ENCODE assay signal across 15 mouse cellular contexts in the genomic region with DNA sequence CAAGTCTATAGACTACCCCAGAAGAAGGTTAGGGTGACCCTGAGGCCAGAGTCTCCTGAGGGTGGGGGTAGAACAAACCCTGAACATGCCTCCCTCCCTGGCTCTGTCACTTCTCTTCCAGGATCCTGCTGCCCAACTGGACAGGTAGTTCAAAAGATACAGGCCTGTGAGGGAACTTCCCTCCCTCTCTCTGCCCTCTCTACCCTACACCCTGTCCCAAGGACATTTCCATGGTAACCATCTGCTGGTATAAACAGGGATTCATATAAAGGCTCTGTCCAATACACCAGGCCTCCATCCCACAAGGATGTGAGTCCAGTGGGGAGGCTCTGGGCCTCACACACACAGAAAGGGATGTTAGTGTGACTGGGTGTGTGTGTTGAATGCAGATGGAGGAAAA. TPM values are rescaled to one million over a fixed set of nuclear protein-coding genes. Genes with fewer than 3 reads are reported as not detected.
DNase-seq lines count a peak whose midpoint lies in the region; ATAC-seq and TF ChIP-seq lines count a peak whose summit lies in the region.
"Had no signal": no experiment of that assay in that cellular context is flagged by ENCODE, and none has a peak within 500 bp of the region (broad histone marks: within the 10 kb centered on the region; RNA-seq: fewer than 3 reads in every experiment).

No protein-coding gene starts in this region.

- no peaks in the 10 kb centered on the region for H3K9me3 ChIP-seq in hindbrain, embryonic 12.5 days (replicated peaks)
- no peaks in the 10 kb centered on the region for H3K9me3 ChIP-seq in midbrain, embryonic 16.5 days (replicated peaks; ENCODE audit: control insufficient read depth, low read length, poor library complexity, severe bottlenecking)
- H3K9me3 ChIP-seq: limb, embryonic 12.5 days; lung, embryonic 15.5 days; megakaryocyte, embryonic 14.5 days had no signal

- no peak overlapping the region for H3K4me2 ChIP-seq in hindbrain, embryonic 12.5 days (replicated peaks)
- H3K4me2 ChIP-seq in midbrain, embryonic 16.5 days (ENCODE audit: low read length), result no peak overlapping the region
- H3K4me2 ChIP-seq: limb, embryonic 12.5 days; lung, embryonic 15.5 days had no signal

- no peak for TF ChIP-seq POLR2A in liver, adult 2 months (IDR thresholded peaks at IDR 0.05; ENCODE audit: extremely low read depth, insufficient read depth, low read length)

- H3K4me1 ChIP-seq in liver, adult 2 months (ENCODE audit: control insufficient read depth, insufficient read depth, low read length), result peaks cover 27% of the 10 kb centered on the region
- peaks cover 58% of the 10 kb centered on the region for H3K4me1 ChIP-seq in hindbrain, embryonic 12.5 days
- H3K4me1 ChIP-seq in midbrain, embryonic 16.5 days (ENCODE audit: control insufficient read depth, insufficient read depth, low read length), result peaks cover 36% of the 10 kb centered on the region

- no peaks in the 10 kb centered on the region for H3K36me3 ChIP-seq in liver, adult 2 months (ENCODE audit: control insufficient read depth, insufficient read depth, low read length)
- H3K36me3 ChIP-seq in hindbrain, embryonic 12.5 days, result no peaks in the 10 kb centered on the region
- H3K36me3 ChIP-seq in midbrain, embryonic 16.5 days (ENCODE audit: control insufficient read depth, insufficient read depth, low read length), result no peaks in the 10 kb centered on the region
- H3K36me3 ChIP-seq: limb, embryonic 12.5 days; lung, embryonic 15.5 days had no signal

- H3K27me3 ChIP-seq in liver, adult 2 months (ENCODE audit: control insufficient read depth, insufficient read depth, low read length), result 0 out of 2 replicates have a peak, but pooled peaks cover 6% of the 10 kb centered on the region
- H3K27me3 ChIP-seq in hindbrain, embryonic 12.5 days, result peaks cover 21% of the 10 kb centered on the region
- H3K27me3 ChIP-seq in midbrain, embryonic 16.5 days (ENCODE audit: control insufficient read depth, insufficient read depth, low read depth, low read length), result no peaks in the 10 kb centered on the region

- no peak for TF ChIP-seq CTCF in liver, adult 2 months (IDR thresholded peaks at IDR 0.05; ENCODE audit: low read depth, low read length)

- H3K79me2 ChIP-seq in liver, adult 2 months (ENCODE audit: control insufficient read depth, insufficient read depth, low read length), result no peaks in the 10 kb centered on the region

- peak; percentile 29 to 75 for DNase-seq in adrenal gland, adult (ENCODE audit: inconsistent age in 2 of 2, low spot score in 1 of 2)
- DNase-seq in adrenal gland, postnatal 4 days (ENCODE audit: low spot score in 2 of 2), result no peak
- DNase-seq in liver, adult 2 months (ENCODE audit: extremely low read depth, low read depth, low spot score), result peak; percentile 69
- no peak for DNase-seq in liver
- no peak for DNase-seq in cerebellum, adult 18-20 months
- DNase-seq: heart, adult 11 months; heart, postnatal 14 days; thymus, adult 18-20 months had no signal

- peak; percentile 24; the same call in 1 of the 2 replicates for ATAC-seq in hindbrain, embryonic 12.5 days (ENCODE audit: low FRiP score)
- ATAC-seq in midbrain, embryonic 16.5 days, result no peak
- ATAC-seq in erythroblast, adult 5-6 weeks (replicated peaks; ENCODE audit: low FRiP score, poor library complexity, severe bottlenecking), result no peak

- H3K9ac ChIP-seq in liver, adult 2 months (ENCODE audit: low read depth, low read length), result no peak overlapping the region; the same call in 1 of the 2 replicates
- 0 out of 2 replicates have a peak overlapping the region, but pooled peaks have one; percentile 13 for H3K9ac ChIP-seq in hindbrain, embryonic 12.5 days
- H3K9ac ChIP-seq in midbrain, embryonic 16.5 days (ENCODE audit: low read depth, low read length), result peak overlapping the region; percentile 42; the same call in 1 of the 2 replicates
- H3K9ac ChIP-seq: limb, embryonic 12.5 days; lung, embryonic 15.5 days had no signal

- no peak overlapping the region for H3K4me3 ChIP-seq in liver, adult 2 months (ENCODE audit: insufficient read depth, low read depth, low read length)
- H3K4me3 ChIP-seq in hindbrain, embryonic 12.5 days, result no peak overlapping the region
- H3K4me3 ChIP-seq in midbrain, embryonic 16.5 days (ENCODE audit: low read depth, low read length), result no peak overlapping the region
- H3K4me3 ChIP-seq: limb, embryonic 12.5 days; lung, embryonic 15.5 days; megakaryocyte, embryonic 14.5 days had no signal

- H3K27ac ChIP-seq in liver, adult 2 months (replicated peaks; ENCODE audit: insufficient read depth, low read depth, low read length), result no peak overlapping the region; the same call in 1 of the 2 replicates
- H3K27ac ChIP-seq in hindbrain, embryonic 12.5 days, result peak overlapping the region; percentile 36
- H3K27ac ChIP-seq in midbrain, embryonic 16.5 days (ENCODE audit: low read length), result peak overlapping the region; percentile 23
- H3K27ac ChIP-seq: limb, embryonic 12.5 days; lung, embryonic 15.5 days had no signal

RNA-seq across cellular contexts. Expression of gene Chrna4, which starts 1.0 kb away (rescaled TPM):
- 10 to 100 TPM; 11.1 to 13.6 TPM for total RNA-seq in adrenal gland, postnatal 4 days (2021)
- 0.54 and 1.6 TPM in 2 replicates for total RNA-seq in liver, adult 2 months (2014; rRNA removed)
- 2.2 and 7.6 TPM in 2 replicates for polyA plus RNA-seq in liver, adult 2 months (2012; rRNA removed)
- 44.6 and 47.0 TPM in 2 replicates for polyA plus RNA-seq in hindbrain, embryonic 12.5 days (2016; fragmentation: Nextera tagmentation; extraction: Ambion mirVana)
- polyA plus RNA-seq in midbrain, embryonic 16.5 days (2015; fragmentation: Nextera tagmentation; extraction: Ambion mirVana), result 46.9 and 48.3 TPM in 2 replicates
- not detected in 2 replicates for total RNA-seq in erythroblast, adult 5-6 weeks (2015; ENCODE audit: low replicate concordance)
- not detected in 2 replicates for total RNA-seq in erythroblast, adult 5-6 weeks (2017; ENCODE audit: low replicate concordance)
- total RNA-seq: common myeloid progenitor, adult 5-6 weeks had no signal

RNA-seq across cellular contexts. Expression of gene Col20a1, which starts 56.0 kb away (rescaled TPM):
- 1 to 10 TPM; 5.6 to 6.3 TPM for total RNA-seq in adrenal gland, postnatal 4 days (2021)
- 0.60 and 0.92 TPM in 2 replicates for total RNA-seq in liver, adult 2 months (2014; rRNA removed)
- 0.67 and 1.1 TPM in 2 replicates for polyA plus RNA-seq in liver, adult 2 months (2012; rRNA removed)
- 1.8 and 2.1 TPM in 2 replicates for polyA plus RNA-seq in hindbrain, embryonic 12.5 days (2016; fragmentation: Nextera tagmentation; extraction: Ambion mirVana)
- polyA plus RNA-seq in midbrain, embryonic 16.5 days (2015; fragmentation: Nextera tagmentation; extraction: Ambion mirVana), result 0.11 and 0.19 TPM in 2 replicates
- total RNA-seq in erythroblast, adult 5-6 weeks (2015; ENCODE audit: low replicate concordance), result 1.7 TPM in 1 of 2 replicates, not detected in the other
- total RNA-seq in erythroblast, adult 5-6 weeks (2017; ENCODE audit: low replicate concordance), result 0.26 and 0.42 TPM in 2 replicates
- total RNA-seq: common myeloid progenitor, adult 5-6 weeks had no signal

Comparison
In these comparisons a context has a peak if more than half of its experiments do, and no peak if none do; other contexts are left out.
1. DNase-seq: peak in adrenal gland, adult (2 of 2) and liver, adult 2 months (single experiment); none in adrenal gland, postnatal 4 days (0 of 2), liver (single experiment) and cerebellum, adult 18-20 months (0 of 2).